Mouse (Mus musculus): ENCODE data around the gene Nav2.

Gene Nav2

DNA sequence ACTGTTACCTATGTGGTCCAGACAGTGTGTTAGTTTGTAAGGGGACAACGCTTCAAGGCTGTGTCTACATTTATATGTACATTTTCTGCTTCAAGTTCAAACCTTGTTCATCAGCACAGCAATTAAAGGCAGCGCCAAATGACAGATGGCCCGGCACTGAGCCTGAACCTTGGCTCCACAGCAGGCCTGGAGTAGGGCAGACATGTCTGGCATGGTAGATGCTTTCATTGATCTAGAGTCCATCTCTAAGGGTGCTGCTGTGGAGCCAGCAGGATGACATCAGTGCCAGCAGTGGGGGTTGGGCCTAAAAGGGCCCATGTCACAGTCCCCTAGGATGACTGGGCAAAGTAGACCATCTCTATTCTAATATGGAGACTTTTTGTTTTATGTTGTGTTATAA lies 186.0 kb downstream of the Nav2 start:
- DNase-seq (ENCODE audit: low read depth, low spot score): no peak

DNA sequence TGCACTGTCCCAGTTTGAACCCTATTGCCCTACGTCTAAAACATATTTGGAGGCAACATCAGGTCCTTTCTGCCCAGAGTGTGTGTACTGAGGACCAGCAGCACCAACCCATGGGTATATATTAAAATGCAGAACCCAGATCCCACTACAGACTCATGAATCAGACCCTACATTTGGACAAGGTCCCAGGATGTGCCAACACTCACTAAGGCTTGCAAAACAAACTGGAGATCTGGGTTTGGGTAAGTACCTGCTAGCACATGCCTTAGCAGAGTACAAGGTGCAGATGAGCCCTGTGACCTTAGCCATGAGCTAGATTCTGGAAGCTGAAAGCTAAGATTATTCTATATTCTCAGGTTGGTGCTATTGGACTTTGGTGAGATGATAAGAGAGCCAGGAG lies 192.8 kb downstream of the Nav2 start:
- DNase-seq (ENCODE audit: low read depth, low spot score): no peak

DNA sequence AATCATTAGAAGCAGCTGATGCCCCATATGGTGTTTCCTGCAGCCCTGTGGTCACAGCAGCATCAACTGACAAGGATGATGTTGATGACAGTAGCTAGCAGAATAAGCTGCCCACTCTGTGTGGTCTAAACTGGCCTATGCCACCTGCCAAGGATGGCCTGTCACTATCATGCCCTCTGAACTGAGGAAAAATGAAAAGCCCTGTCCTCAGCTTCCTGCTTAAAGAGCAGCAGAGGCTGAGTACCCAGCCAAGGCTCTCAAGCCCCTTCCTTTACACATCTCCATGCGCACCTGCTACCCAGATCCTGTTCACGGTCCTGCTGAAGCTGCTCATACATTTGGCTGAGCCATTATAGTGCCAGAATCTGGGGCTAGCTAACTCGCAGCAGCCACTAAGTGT lies 193.7 kb downstream of the Nav2 start:
- no peak for DNase-seq (ENCODE audit: low read depth, low spot score)

DNA sequence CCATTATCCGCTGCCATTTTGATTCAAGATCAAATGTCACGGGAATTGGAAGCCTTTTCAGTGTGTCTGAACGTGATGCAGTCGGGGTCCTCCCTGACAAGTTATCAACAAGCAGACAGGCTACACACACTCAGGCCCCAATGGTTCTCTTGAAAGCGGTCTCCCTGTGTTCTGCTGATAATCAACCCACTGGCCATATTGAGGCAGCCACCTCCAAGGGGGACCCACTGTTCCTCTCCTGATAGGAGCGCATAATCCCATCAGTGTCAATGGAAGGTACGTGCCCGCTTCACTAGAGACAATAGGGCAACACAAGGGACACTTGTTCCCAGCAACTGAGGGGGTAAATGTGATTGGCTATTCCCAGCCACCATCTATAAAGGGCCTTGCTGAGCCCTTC lies 195.9 kb downstream of the Nav2 start:
- peak; percentile 39 for DNase-seq (ENCODE audit: low read depth, low spot score)

DNA sequence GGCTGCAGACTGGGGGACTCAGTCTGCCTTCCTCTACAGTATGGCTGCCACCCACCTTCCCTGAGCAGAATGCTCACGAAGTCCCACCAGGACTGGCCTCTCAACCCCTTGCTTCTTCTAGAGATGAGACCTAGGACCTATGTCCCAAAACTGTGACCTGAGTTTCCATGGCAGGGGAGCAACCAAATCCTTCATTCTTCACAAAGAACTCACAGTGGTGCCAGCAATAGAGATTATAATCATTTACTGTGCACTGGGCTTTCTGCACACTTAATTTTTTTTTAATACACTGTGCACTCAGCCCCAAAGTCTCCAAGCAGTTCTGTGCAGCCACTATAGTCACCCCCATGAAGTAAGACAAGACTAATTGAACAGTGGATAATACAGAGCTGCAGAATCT lies 196.3 kb downstream of the Nav2 start:
- no peak for DNase-seq (ENCODE audit: low read depth, low spot score)

DNA sequence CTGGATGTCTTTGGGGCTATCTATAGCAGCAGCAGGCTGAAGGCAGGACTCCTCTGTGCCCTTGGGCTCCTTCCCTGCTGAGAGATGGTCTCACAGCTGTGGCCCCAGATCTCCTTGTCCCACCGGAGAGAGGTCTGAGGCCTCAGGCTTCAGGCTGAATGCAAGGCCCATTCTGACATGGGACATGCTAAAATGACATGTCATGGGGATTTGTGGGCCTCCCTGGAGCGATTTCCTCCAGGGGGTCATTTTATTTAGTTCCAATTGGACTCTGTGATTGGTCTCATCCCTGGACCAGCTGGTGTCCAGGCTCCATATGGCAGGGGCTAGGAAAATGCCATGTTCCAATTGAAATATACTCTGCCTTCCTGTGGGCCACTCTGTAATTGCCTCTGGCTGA lies 197.0 kb downstream of the Nav2 start:
- no peak for DNase-seq (ENCODE audit: low read depth, low spot score)

DNA sequence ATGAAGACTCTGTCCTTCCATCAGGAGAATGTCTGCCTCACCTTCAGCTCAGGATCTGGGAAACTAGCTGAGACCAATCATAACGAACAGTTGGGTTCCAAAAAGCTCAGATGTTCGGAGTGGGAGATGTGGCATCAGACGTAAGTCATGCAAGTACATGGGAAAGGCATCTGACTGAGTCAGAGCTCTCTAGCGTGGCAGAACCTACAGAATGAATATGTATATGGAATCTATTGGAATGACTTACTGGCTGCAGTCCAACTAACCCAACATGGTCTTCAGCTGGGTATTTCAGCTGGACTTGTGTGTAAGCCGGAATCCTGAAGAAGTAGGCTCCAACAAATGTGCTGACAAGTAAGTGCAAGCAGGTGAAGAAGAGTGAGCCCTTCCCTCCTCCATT lies 199.6 kb downstream of the Nav2 start:
- DNase-seq (ENCODE audit: low read depth, low spot score): no peak

DNA sequence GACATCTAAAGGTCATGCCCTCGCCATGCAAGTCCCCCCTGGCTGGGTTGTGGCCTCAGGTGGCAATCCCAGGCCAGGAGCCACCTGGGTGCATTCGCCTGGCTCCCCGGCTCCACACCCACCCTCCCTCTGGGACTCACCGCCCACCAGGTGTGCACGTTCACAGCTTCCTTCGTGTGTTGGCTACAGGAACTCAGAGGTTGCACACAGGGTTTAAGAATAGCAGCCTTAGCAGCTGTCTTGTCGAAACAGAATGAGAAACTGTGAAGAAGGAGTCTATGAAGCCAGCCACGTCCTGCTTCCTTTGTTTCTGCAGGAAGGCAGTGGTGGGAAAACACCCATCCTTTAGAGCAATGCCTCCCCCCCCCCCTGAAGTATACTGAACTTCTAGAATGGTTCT lies 210.5 kb downstream of the Nav2 start:
- no peak for DNase-seq (ENCODE audit: low read depth, low spot score)

DNA sequence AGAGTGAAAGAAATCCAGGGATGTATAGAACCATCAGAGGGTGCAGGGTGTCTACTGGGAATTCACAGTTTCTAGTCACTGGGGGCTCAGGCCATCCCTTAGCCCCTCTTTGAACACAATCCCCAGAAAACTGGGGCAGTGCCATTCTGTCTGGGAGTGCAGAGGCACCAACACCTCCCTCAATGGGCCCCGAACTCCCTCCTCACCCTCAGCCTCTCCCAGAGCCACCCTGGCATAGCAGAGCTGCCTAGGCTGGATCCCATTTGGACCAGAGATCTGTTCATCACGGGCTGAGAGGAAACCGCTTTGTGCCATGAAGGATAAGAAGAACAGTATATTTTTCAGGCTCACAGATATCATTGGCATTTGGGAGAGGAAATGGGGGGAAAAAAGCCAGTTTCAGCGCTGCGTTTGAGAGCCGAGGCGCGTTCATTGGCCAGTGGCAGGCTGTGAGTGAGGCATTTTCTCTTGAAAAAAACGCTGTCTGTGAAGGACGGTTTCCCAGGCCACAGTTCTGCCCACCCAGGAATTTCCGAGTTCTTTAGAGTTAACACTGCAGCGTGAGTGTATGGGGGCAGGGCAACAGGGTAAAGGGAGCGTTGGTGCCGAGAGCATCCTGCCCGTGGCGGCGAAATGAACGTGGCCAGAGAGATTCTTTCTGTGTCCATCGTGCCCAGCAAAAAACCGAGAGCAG lies 211.4 kb downstream of the Nav2 start:
- no peak for DNase-seq (ENCODE audit: low read depth, low spot score)

DNA sequence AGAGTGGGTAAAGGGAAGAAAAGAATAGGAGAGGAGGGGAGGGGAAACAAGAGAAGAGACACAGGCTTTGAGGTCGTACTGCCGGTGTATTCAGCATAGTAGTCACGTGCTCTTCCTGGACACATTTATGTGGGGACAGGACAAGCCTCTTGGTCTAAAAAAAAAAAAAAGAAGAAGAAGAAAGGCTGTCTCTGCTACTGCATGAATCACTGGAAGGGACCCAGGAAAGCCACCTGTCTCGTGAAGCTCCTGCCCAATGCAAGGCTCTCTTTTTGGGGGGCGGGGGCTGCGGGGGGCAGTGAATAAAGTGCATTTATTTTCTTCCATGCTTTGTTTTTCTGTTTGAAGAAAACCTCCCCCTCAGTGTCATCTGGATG lies 212.0 kb downstream of the Nav2 start:
- no peak for DNase-seq (ENCODE audit: low read depth, low spot score)

DNA sequence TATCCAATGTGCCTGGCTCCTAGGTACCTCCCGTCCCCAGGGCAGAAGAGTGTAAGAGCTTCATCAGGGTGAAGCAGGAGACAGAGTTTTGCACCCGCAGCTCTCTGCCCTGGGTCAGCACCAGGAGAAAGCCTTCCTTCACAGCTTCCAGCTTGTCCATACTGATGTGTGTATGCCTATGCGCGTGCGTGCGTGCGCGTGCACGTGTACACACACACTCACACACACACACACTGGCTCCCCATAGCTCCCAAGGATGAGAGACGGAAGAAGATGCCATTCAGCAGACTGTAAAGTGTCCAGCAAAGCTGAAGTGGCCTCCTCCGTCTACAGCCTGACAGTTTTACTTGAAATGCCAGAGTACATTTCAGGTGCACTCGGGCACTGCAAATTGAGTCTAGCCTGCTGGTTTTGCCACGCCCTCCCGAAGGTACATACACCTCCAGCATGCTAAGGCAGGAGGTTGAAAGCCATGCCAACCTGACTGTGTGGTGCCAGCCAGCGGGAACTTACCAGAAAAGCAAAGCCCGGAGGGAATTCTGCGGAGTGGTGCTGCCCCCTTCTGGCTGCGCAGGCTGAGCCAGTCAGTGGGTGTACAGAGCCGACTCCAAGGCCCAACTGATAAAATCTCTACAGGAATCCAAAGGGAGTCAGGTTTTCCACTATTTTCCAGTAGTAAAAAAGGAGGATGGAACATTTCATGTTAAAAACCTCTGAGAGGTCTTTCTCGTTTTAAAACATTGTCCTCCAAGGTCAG lies 212.6 kb downstream of the Nav2 start:
- peak; percentile 40 for DNase-seq (ENCODE audit: low read depth, low spot score)

DNA sequence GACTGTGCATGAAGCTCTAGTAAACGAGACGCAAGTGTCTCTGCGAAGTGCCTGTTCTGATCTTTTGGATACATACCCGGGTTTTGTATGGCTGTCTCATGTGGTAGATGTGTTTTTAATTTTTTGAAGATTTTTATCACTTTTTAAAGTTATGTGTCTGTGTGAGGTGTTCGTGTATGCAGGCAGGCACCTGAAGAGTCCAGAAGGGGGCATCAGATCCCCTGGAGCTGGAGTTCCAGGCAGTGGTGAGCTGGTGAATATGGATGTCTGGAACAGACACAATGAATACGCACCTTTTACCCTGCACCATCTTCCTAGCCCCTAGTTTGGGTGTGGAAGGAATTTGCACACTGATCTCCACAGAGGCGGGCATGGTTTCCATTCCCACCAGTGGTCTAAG lies 214.0 kb downstream of the Nav2 start:
- no peak for DNase-seq (ENCODE audit: low read depth, low spot score)

DNA sequence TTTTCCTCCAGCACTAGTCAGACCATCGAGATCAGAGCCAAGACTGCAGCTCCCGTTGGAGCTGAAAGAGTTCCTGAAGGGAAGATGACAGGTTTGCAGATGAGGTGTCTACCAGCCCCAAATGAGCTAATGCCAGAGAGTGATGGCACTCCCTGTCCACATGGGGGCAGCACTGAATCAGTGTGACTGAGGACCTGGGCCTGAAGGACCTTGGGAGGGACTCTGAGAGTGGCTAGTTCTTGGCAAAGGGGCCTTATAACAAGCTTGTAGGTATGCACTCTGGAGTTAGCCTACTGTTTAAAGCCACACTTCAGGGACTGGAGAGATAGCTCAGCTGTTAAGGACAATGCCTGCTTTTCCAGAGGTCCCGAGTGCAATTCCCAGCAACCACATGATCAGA lies 217.0 kb downstream of the Nav2 start:
- DNase-seq (ENCODE audit: low read depth, low spot score): peak; percentile 15

DNA sequence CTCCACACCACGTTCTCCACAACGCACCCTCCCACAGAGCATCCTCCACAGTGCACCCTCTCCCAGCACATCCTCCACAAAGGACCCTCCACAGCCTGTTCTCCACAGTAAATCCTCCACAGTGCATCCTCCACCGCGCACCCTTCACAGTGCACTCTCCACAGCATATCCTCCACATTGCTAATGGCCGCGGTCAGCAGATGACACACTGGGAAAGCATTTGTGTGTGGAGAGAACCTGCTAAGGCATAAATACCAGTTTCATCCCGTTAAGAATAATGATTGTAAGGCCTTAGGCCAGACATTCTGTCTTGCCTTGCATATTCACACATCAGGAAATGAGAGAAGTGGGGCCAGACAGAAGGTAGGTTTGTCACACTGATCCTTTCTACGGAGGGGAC lies 219.7 kb downstream of the Nav2 start:
- no peak for DNase-seq (ENCODE audit: low read depth, low spot score)

DNA sequence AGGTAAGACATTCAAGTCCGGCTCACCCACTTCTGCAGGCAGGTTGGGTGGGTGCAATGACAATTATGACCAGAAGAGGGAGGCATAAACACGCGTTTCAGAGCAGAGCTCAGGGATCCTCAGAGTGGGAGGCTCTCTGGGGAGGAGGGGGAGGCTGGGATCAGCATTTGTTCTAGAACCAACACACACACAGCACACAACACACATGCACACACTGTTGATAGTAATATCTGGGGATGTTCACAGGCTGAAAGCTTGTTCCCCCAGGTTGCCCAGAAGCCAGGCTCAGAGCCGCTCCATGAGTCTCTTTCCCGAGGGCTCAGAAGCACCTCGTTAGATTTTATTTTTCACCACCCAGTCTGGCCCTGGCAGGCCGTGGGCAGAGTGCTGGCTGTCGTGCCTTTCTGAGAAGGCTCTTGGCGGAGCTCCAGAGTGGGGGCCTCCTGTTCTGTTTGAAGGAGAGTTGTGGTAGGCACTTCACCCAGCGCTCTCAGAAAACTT lies 224.4 kb downstream of the Nav2 start:
- peak; percentile 35 for DNase-seq (ENCODE audit: low read depth, low spot score)

DNA sequence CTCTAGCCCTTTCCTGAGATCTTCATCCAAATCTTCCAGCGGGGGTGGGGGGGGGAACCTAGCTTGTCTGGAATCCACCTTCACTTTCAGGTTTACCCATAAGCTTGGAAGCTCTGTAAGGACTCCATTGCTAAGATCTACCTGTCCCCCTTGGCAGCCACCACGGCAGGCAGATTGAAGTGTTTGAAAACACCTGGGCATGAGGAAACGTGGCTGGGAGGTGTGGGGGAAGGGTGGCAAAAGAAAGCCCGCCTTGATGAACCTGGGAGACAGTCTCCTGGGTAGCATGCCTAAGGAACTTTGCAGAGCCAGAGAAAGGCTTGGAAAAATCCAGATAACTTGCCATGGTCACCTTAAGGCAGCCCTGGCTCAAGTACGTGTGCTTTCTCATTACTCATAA lies 225.9 kb downstream of the Nav2 start:
- DNase-seq (ENCODE audit: low read depth, low spot score): no peak

DNA sequence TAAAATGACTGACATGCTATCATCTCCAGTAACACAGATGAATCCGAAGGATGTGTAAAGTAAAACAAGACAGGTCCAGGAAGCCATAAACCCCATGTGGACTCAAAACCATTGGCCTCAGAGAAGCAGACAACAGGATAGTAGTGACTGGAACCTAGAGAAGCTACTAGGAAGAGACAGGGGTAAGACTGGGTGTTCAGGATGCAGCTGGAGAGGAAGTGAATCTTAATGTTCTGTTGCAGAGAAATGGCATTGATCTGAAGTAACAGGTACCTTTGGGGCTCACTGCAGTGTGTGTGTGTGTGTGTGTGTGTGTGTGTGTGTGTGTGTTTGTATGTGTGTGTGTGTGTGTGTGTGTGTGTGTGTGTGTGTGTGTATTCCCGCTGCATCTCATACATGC lies 231.2 kb downstream of the Nav2 start:
- no peak for DNase-seq (ENCODE audit: low read depth, low spot score)

DNA sequence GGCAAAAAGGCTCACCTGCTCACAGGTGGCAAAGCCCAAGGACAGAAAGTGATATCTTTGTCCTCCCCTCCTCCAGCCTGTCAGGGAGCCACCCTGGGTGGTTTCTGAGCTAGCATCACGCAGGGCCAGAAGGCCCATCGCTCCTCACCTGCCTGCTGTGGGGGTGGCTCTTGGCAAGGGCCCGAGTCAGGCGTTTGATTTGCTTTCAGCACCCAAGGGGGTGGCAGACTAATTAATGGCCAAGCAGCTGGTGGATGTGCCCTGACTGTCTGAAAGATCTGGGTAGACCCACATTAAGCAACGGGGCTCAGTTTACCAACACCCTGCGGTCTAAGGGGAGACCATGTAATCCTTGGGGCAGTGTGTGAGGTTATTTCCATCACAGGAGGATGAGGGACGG lies 235.4 kb downstream of the Nav2 start:
- DNase-seq (ENCODE audit: low read depth, low spot score): no peak

DNA sequence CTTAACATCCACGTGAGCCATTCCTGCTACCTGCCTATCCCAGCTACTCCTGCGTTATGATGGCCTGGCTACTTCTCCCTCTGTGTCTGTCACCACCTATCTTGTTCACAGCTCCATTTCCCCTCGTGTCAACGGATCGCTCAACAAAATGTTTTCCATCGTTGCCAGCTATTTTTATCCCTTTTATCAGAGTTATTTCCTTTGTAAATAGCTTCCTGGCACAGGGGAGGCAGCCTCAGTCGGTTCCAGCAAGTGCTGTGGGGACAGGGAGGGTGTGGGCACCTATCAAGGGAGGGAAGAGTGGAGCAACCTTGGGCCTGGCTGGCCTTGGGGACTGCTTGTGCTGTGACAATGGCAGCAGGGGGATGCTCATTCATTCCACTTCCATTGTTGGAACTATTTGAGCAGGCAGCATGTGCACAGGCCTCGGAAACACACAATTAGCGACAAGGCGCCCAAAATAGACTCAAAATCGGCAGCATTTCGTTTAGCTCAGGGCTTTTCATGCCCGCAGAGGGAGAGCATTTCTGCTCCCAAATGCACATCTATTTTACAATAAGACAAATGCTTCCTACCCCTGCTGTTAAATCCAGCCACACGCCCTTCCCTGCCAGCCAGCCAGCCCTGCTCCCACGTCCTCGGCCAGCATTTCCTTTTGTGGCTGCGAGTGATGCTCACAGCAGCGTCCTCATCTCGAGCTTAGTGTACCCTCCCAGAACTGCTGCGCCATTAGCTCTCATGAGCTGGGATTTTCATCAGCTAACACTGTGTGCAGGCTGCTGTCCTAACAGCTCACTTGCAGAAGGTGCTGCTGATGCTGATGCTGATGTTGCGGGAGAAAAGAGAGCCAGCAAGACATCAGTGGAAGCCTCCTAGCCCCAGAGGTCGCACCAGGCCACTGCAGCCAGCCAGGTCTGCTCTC lies 237.5 kb downstream of the Nav2 start:
- DNase-seq (ENCODE audit: low read depth, low spot score): no peak

DNA sequence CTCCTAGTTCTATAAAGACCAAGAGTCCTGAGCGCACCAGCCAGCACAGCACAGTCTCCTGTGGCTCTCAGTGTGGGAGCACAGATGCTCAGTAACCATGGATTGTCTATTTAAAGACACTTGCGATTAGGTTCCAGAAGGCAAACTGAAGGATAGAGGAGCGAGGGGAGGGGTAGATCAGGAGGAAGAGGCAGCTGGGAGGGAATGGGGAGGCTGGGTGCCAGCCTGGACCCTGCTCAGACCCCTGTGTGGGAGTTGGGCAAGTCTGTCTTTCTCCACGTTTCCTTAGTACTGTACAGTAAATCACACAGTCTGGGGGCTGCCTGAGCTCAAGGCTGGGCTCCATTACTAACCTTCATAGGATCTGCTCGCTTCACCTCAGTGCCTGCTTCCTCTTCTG lies 243.8 kb downstream of the Nav2 start:
- DNase-seq (ENCODE audit: low read depth, low spot score): no peak

DNA sequence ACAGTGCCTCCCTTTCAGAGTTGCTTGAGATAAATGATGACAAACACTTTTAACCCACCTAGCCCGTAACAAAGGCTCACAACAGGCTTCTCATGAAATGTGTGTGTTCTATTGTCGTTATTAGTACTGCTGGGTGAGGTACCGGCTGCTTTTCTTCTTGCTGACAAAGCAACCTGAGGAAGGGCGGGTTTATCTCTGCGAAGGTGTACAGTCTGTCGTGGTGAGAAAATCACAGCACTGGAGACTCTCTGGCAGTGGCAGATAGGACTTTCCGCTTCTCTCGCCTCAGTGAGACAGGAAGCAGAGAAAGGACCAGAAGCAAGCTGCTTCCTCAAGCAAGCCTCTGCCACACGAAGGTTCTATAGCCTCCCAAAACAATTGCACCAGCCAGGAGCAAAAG lies 244.2 kb downstream of the Nav2 start:
- no peak for DNase-seq (ENCODE audit: low read depth, low spot score)

DNA sequence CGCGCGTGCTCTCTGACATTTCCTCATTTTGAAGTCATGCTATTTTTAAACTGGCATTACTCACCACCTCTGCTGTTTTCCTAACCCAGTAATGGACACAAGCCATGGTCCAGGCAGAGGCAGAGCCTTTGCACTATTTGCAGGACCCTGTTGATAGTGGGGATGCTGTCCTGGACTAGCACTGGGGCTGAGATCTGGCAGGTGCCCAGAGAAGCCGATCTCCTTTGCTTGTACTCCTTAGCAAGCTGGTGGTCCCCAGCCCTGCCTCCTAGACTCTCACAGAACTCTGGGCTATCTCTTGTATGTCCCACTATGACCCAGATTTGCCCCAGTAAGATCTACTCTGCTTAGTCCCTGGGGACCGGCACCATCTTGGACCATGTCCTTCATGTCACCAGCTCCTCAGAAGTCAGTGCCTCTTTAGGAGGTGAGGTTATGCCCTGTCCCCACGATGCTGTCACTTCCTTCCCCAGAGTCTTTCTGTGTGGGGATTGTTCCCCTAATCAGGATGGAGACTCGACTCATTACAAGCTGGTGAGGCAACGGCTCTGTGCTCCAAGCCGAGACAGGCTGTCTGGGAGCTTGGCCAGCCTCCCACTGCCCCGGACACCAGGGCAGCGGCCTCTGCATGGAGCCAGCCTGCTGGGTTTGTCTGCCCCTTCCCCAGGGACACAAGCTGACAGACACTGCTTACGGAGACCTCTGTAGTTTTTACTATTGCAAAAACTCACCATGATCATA lies 250.3 kb downstream of the Nav2 start:
- DNase-seq (ENCODE audit: low read depth, low spot score): no peak
